Mouse (Mus musculus): ENCODE measurements around the gene Ptpn14.

Gene Ptpn14

DNA sequence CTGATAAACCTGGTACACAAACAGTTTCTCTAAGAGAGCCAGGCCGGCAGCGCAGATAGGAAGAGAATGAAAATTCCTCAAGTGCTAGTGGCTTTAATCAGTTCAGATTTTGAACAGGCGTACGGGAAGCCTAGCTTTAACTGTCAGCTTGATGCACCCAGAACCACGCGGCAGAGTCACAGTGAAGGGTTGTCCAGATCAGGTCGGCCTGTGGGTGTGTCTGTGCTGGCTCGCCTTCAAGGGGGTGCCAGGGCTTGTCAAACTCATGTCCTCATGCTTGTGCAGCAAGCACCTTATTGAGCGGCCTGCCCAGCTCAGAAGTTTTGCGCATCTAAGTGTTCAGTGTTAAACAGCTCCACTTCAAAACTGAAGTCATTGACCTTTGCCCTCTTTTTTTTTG lies 44.6 kb downstream of the Ptpn14 start:
- no peak for DNase-seq (ENCODE audit: low spot score)

DNA sequence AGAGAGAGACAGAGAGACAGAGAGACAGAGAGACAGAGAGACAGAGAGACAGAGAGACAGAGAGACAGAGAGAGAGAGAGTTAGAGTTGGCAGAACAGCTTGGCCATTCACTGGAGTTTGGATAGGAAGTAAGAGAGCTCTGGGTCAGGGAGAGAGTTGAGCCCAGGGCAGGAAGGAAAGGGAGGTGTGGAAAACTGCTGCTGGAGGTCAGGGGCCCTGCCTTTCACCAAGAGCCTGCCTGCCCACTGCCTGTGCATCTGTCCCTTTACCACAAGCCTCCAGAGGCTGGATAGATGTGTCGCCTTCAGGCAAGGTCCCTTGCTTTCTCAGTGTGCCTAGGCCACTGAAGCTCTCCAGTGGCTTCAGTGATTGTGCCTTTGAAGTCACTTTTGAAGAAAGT lies 46.7 kb downstream of the Ptpn14 start:
- DNase-seq (ENCODE audit: low spot score): no peak

DNA sequence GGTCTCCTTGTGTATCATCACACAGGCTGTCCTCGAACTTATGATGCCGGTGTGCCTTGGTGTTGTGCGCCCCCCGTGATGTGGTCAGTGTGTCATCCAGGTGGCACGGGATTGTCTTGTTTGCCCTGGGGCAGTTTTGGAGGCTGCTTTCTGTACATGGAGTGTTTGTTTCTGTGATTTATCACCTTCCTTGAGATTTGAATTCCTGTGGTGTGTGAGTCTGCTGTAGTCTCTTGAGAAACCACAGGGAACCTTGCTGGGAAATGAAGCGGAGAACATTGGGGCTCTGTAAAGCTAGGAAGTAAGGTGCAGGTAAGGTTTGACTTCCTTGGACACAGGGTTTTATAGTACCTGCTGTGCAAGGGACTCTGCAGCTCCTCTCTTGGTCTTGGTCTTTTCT lies 49.1 kb downstream of the Ptpn14 start:
- no peak for DNase-seq (ENCODE audit: low spot score)

DNA sequence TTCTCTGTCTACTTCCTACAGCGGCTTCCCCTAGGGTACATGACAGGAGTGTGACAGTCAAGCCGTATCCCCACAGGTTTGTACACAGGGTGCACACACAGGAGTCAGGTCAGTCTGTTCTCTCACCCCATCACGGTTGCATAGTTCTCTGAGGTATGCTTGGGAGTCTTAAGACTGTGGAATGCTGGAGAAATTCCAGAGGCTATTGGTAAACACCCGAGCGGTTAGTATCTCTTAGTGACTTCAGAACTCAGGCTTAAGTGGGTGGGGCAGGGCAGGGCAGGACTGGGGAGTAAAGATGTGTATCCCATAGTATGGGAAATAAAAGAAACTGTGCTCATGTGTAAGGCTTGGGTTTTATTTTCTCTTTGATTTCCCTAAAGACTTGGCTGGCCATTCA lies 50.3 kb downstream of the Ptpn14 start:
- no peak for DNase-seq (ENCODE audit: low spot score)

DNA sequence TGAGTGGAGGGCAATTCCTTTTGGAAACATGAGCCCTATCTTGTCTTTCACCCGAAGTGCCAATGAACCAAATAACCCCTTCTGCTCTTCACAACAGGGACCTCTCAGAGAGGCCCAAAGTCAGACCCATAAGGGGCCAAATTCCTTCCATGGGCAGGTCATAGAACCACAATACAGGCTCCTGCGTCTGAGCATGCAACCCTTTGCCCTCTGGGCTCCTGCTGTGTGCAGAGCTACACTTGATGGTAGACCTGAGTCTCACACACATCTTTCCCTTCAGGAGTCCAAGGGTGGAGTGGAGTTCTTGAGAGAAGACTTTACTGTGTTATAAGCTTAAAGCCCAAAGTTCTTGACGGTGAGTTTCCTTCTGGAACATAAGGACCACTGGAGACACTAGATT lies 51.2 kb downstream of the Ptpn14 start:
- no peak for DNase-seq (ENCODE audit: low spot score)

DNA sequence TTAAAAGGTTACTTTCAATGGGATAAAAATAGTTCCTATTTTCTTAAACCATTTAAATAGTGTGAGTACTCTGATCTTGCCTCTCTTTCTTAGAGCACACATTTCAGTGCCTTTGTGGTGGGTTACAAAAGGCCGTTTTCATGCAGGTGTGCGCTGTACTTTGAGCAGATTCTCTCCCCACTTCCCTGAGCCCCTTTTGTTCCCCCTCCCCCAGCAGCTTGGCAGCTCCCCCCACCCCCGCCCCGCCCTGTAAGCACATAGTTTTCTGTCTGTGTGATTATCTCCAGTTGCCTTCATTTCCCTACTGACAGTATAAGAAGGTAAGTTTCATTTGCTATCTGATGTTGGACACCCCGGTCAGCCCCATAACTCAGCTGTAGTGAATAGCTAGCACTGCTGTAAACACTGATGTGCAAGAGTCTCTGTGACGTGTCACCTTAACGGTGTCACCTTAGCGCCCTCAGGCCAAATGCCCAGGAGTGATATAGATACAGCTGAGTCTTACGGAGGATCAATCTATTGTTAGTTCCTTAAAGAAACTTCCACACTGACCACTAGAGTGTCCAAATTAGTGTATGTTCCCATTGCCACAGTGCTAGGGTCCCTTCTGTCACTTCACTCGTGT lies 53.8 kb downstream of the Ptpn14 start:
- no peak for DNase-seq (ENCODE audit: low spot score)

DNA sequence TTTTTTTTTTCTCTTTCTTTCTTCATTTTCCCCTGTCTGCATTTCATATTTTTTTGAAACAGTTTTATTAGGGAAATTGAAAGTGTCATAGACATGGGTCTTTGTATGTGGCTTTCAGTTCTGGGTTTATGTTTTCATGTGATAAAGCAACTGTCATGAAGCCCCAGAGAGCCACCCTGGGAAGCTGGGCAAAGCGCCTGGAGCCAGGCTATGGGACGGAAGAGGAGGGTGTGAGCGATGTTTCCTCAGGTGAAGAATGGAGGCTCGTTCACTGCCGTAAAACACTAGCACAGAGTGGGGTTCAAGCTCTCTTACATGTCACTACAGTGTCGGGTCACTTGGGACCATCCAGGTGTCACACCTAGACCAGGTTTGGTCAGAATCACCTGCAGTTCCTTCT lies 54.6 kb downstream of the Ptpn14 start:
- no peak for DNase-seq (ENCODE audit: low spot score)

DNA sequence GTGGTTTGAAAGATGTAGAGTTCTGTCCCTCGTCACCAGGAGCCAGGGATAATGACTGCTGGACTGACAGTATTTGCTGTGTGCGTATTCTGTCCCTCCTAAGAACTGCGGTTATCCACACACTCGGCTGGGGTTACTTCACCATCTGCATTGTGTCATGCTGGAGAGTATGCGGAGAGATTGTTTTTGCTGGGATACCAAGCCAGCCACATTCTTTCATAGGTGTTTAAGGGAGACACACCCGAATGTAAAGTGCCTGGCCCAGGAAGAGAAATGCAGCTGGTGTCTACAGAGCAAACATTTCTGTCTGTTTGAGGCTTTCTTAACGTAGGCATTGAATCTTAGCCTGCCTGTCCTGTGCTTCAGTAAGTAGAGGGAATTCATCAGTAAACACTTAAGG lies 56.4 kb downstream of the Ptpn14 start:
- no peak for DNase-seq (ENCODE audit: low spot score)

DNA sequence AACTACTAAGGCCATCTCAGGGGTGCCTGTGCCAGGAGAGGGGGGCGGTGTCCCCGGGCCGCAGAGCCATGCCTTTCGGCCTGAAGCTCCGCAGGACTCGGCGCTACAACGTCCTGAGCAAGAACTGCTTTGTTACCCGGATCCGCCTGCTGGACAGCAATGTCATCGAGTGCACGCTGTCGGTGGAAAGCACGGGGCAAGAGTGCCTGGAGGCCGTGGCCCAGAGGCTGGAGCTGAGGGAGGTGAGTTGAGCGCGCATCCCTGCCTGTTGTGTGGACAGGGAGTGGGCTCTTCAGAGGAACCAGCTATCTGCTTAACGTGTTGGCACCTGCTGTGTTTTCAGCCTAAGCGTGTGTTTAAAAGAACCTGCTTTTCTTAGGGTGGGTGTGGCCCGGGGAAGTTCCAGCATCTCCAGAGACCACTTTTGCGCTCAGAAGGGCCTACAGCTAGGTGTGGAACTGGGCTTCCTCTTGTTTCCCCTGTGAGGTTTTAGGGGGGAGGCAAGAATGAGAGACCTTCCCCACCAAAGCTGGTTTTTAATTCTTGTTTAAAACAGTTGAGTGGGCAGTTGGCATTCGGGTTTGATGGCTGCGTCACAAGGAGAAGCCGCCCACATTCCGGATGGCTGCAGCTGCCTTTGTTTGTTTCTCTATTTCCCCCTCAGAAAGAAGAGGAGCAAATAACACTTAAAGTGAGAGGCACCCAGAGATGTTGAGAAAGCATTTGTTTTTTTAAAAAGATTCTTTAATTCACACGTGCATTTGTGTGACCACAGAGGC lies 58.8 kb downstream of the Ptpn14 start:
- no peak for DNase-seq (ENCODE audit: low spot score)

DNA sequence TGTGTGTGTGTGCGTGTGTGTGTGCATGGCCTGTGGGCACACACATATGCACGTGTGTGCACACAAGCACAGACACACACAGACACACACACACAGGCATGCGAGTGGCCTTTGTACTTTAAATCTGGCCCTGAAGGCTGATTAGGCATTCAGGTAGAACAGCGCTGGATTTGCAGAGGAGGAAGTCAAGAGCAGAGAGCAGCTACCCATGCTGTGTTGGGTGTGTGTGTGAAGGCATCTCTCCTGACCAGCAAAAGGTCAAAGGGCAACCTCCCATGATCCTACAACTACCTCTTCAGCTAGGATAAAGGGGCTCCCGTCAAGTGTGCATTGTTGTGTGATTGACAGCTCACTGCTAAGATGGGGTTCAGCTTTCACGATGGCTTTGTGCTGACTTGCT lies 61.5 kb downstream of the Ptpn14 start:
- no peak for DNase-seq (ENCODE audit: low spot score)

DNA sequence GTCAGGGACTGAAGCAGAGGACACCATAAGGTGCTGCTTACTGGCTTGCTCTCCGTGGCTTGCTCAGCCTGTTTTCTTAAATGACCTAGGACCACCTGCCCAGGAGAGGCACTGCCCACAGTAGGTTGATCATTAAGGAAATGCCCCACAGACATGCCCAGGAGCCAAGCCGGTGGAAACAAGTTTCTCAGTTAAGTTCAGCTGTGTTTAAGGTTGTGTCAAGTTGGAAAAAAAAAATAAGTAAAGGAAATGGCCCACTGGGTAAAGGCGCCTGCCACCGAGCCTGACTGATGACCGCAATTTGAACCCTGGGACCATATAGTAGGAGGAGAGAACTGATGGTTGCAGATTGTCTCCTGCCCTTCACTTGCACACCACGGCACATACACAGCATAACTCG lies 62.6 kb downstream of the Ptpn14 start:
- DNase-seq (ENCODE audit: low spot score): no peak

DNA sequence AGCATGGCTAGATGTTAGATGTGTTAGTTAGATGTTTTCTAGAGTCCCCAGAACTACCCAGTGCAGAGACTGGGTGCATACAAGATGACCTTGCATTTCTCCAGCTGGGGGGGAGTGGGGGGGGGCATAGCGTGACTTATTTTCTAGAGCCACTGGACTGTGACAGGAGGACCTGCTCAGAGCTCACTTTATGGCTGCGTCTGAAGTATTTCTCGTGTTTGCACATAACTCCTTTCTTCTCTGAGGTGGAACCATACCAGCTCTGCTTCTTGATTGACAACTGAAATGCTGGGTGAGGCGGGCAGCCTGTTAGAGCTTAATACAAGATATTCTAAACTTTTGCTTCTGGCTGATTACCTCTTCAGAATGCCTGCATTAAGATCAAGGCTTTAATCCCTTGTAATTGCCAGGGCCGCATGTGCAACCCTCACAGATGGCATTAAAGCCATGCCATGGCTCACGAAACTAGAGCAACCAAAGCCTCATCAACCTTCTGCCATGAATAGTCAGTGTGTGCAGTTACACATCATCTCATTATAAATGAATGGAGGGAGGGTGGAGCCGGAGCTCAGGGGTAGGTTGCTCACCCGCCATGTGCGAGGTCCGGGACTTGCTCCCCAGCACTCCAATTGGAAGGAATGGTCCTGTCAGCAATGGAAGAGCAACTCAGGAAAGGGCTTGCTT lies 63.6 kb downstream of the Ptpn14 start:
- no peak for DNase-seq (ENCODE audit: low spot score)

DNA sequence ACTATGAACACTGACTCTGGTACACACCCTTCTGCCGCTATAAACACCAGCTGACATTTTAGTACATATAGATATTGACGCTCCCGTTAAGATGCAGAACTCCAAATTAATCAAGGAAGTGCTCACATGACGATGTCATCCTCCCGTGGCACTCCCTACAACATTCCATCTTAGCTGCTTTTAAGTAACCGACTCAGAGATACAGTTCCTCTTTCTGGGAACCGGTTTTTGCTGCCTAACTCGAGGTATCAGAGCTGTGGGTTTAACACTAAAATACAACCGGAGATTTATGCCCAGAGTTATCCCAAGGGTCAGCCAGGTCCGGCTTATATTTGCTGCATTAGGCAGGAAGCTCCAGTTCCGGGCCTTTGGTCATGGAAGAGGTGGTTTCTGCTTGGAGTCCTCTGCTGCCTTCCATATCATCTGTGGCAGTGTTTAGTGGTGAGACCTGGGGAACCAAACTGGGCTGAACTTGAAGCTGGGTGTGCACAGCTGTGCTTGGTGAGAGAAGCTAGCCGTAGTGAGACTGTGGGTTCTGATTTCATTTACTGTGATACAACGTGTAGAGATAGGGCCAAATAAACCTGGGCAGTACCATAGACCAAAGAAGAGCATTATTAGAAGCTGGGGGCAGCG lies 64.6 kb downstream of the Ptpn14 start:
- DNase-seq (ENCODE audit: low spot score): no peak

DNA sequence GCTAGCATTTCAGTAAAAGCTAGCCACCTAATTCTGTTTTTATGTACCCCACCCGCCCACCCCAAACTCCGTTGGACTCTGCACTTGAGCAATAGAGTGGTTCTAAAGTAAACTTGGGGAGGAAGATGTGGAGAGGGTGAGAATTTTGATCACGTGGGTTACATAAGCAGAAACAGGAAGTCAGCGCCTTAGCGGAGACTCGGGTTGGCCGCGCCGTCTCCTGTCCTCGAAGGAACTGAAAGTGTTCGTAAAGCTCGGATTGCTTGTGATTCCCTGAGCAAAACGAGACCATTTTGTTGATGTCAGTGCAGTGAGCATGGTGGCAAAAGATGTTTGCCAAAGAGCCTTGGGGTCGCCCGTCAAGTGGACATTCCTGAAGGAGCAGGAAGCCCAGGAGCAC lies 70.9 kb downstream of the Ptpn14 start:
- no peak for DNase-seq (ENCODE audit: low spot score)

DNA sequence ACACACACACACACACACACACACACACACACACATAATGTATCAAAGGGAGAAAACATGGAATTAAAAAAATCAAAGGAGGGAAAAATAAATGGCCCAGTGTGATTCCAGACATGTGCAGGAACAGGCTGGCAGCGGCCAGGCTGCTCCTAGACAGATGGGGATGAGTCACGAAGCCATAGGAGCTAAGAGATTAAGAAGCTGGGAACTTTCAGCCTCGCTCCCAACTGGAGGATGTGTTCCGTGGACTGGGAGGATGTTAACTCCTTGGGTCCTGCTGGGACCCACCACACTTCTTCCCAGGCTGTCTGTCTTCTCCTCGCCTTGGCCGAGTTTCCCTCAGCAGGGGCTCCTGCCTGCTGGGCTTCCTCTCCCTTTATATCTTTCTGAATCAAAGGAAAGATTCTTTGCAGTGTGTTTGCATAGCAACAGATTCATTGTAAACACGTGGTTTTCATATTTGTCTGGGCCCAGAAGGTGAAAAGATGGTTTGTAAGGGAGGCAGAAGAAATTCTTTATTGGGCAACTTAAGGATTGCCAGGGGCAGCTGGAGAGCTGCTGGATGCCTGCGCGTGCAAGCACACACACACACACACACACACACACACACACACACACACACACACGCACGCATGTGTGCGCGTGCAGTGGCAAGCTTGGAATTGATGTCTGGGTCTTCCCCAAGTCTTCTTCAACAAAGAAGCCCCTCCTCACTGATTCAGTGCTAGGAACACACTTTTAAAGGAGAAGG lies 72.3 kb downstream of the Ptpn14 start:
- no peak for DNase-seq (ENCODE audit: low spot score)

DNA sequence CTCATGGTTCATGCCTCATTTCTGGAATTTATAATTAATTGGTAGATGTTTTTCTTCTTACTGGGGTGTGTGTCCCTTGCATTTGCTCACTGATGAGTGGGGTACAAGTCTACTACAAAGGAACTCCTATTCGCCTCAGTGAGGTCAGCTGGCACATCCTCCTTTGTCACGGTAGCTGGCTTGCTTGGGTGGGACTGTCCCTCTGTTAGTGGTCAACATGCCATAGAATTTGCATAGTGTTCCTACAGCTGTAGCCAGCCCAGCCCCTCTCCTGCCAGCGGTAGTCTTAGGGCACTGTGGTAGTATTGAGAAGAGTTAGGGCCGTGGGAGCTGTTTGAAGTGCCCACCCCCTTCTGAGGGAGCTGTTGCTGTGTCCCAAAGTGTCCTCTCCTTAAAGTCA lies 73.2 kb downstream of the Ptpn14 start:
- no peak for DNase-seq (ENCODE audit: low spot score)

DNA sequence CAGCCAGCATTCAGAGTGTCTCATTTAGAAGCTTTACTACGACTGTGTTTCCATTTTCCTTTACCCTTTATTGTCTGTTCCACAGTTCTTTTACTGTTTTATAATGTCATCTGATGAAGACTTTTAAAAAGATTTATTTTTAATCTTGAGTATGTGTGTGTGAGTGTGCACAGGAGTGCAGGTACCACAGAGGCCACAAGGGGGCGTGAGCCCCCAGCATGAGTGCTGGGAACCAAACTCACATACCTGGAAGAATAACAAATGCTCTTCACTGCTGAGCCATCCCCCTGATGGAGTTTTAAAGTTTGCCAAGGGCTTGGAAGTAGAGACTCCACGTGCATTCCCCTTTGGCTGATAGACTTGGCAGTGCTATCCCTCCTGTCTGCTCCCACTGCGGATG lies 74.5 kb downstream of the Ptpn14 start:
- DNase-seq (ENCODE audit: low spot score): no peak

DNA sequence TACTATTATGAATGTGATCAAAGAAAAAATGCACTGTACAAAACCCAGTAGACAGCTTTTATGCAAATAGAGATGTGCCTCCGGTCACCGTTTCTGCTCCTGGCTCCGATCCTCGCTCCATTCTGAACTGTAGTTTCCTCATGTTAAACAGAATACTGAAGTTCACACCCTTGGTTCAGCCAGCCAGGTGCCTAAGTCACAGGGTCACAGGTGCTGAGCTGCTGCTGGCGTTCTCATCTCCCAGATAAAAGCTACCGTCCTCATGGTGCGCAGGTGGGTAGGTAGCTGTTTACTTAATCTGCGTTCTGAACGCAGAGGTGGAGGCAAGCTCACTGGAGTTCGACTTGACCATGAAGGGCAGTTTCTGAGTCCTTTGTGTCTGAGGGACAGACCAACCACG lies 75.7 kb downstream of the Ptpn14 start:
- no peak for DNase-seq (ENCODE audit: low spot score)

DNA sequence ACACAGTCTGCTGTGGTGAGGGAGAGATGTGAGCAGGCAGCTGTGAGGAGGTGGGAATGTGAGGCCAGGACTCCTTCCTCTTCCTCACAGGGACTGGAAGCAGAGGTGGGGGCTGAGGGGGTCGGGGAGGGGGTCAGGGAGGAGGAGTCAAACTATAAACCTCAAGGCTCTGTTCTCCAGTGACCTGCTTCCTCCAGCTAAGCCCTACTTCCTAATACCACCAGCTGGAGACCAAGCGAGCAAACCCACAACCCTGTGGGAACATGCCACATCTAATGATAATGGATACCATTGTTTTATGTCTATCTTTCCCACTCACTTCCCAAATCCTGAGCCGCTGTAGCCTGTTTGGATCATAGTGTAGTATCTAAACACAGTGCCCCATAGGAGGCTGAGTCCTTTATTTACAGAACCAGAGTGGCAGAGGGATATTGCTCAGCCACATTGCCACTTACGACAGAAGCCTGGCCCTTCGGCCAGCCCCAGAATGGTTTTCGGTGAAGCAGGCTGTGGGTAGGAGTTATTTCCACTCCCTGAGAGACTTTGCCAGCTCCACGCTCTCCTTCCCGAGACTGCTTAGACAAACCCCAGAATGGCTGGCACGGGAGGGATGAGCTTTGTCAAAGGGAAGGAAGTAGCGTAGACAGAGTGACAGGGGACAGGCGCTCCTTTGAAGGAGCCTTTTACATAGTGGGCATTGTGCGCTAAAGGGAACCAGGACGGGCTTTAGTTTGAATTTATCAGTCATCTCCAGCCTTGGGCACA lies 78.6 kb downstream of the Ptpn14 start:
- no peak for DNase-seq (ENCODE audit: low spot score)

DNA sequence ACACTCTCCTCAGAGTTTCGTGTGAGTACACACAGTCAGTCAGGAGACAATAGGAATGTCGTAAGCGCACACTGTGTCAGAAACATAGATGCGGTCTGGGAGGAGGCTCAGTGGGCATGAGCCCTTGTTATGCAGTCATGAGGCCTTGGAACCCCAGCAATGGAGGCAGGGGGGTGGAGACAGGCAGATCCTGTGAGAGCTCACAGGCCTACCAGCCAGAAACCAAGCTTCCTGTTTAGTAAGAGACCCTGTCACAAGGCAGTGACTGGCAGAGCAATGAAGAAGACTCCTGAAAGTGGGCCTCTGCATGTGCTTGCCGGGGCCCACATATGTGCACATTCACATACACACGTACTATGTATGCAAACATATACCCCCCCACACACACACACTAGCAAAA lies 79.9 kb downstream of the Ptpn14 start:
- no peak for DNase-seq (ENCODE audit: low spot score)

DNA sequence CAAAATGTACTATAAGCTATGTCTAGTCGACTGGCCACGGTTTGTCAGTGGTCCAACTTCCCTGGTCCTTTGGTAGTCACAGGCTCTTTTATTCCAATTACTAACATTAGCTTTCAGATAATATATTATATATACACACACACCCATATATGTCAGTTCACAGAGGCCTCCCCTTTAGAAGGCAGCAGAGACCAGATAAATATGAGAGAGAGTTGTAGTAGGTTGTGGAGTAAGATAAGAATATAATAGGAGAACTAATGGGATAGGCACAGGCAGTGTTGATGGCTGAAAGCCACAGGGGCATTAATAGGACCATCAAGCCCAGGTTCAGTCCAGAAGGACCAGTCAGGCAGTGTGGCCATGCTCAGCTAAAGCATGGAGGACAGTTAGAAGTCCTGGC lies 80.4 kb downstream of the Ptpn14 start:
- DNase-seq (ENCODE audit: low spot score): no peak

DNA sequence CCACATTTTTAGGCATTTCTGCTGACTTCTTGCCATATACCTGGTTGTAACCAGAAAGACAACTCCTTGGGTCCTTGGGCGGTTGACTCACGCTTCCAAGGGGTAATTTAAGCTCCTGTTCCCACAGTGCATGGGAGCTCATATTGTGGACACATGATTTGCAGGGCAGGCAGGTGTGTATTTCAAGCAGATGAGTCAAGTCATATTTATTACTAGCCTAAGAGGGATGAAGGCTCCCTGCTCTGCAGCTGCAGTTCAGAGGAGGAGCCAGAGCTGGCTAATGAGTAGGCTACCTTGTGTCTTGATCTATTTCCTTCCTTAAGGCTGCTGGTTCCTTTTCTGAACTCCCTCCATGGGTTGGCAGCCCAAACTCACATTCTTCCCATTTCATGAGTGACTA lies 83.7 kb downstream of the Ptpn14 start:
- no peak for DNase-seq (ENCODE audit: low spot score)
